Mouse (Mus musculus): ENCODE results near the gene Epop.
A peak's percentile ranks its signal among the peaks of the same experiment; 100 is the strongest.
"Not testable (repeated sequence)": the region's sequence is repeated elsewhere in the genome, so short reads cannot be mapped to it uniquely, and the experiment has no call there.

Epop gene

DNA sequence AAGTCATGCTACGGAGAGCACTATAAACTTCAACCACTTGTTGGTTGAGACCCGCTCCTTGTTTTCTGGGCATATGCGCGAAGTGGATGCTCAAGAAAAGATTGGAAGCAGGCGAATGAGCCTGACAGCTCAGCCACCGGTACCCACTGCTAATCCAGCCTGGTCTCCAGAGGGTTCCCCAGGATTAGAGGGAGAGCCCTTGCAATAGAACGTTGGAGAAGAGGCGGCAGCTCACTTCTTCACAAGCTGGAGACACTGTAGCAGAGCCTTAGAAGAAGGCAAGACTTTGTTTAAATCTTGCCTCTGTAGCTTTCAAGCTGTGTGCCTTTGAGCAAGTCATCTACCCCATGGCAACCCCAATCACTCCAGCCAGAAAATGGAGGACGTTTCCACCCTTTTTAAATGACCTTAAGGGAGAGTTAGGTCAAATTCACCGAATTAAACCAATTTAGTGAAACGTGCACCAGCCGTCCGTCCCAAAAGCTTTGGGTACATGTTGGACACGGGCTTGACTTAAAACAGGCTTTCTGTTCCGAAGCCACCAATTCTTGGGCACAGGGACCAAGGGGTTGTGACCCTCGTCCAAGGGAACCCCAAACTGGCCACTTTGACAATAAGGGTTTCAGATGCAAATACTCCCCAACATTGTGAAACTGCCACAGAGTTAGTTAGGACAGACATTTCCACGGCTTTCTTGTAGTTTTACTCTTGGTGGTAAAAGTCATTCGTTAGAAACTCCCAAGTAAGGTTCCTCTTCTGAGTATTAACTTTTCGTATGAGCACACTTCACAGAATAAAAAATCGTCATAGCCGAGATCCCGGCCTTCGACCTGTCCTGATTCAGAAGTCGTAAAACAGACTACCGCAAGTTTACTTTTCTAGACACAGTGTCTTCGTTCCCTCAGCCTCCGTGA is 31.5 kb upstream of the Epop start:
- DNase-seq (ENCODE audit: low read depth): no peak

DNA sequence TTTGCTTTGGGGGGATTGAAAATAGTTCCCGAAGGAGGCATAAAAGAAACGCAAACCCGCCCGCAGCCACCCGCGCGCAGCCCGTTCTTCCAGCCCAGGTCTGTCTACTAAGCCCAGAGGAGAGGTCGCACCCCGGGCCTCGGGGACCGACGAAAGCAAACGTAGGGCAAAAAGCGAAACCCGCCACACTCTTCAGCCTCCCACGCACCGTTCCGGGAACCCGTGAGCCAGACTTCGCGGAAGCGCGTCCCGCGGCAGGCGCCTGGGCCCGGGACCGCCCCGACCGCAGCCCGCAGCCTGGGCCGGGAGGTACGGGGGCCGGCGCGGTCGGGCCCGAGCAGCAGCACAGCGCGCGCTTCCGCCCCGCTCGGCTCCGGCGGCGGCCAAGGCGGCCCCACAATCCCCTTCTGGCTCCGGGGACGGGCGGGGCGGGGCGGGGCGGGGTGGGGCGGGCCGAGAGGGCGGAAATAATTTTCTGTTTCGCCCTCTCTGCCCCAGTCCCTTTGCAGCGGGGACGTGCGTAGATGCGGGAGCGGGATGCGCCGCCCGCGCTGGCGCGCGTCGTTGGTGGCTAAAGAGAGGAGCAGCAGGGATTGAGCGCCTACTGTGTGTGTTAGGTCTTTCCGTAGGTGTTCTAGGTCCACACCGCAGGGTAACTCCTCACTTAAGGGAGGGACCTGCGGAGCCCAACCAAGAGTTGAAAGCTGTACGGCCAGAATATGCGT is 30.6 kb upstream of the Epop start:
- peak; percentile 92 for DNase-seq (ENCODE audit: low read depth)

DNA sequence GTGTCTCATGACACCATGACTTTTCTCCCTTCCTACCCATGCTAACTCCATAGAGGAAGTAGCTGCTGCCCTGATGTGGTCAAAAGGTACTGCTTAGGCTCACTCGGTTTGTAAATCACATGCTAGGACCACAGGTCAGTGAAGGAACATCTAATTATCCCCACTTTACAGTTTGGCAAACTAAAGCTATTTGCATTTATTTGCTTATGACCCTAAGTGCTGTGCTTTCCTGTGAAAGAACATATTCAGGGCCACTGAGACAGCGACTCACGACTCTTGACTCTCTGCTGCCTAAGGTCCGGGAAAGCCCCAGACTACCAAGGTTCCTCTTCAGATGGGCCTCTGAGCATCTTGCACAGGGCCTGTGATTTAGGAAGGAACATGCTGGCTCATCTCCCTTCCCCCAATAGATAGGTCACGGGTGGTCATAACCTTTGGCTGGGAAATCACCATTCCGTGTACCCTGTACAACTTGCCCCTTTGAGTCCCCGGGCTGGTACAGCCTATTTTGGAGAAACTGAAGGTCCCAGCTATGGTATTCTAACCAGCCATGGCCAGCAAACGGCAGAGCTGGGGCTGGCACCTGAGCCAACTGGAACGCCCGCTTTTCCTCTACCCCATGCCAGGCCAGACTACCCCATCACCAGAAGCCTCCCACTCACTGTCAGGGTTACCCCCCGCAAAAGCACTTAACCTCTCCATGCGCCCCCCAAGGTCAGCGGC is 29.9 kb upstream of the Epop start:
- peak; percentile 90 for DNase-seq (ENCODE audit: low read depth)

DNA sequence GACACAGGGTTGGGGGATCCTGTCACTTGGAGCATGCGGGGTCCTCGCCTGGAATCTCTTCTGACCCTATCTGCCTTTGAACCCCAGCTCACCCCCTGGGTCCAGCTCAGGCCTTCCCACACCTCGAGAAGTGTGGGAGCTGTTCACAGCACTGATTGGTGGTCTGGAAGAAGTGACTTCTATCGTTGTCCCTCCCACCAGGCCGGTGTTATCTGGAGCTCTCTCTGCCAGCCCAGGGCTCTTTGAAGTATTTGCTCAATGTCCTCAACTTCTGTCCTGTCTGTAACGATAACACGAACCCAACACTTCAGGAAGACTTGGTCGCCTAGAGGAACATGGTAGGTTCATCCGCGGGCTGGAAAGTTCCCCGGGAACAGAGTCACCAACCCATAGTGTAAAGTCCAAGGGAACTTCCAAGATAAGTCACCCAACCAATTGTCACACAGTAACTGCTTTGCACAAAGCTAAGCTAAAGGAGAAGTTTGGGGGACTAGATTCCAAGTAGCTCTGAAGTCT is 29.3 kb upstream of the Epop start:
- DNase-seq (ENCODE audit: low read depth): no peak

DNA sequence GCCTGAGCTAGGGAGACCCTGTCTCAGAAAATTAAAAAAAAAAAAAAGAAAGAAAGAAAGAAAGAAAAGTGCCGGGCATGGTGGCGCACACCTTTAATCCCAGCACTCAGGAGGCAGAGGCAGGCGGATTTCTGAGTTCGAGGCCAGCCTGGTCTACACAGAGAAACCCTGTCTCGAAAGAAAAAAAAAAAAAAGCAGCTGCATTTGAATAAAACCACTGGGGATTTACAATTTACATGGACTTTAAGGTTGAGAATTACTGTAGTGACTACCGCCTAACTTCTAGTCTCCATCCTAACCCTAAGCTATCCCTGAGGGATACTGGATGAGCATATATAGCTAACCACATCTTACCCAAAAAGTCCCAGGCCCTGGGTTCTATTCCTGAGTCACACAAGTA is 28.5 kb upstream of the Epop start:
- DNase-seq (ENCODE audit: low read depth): not testable (repeated sequence)

DNA sequence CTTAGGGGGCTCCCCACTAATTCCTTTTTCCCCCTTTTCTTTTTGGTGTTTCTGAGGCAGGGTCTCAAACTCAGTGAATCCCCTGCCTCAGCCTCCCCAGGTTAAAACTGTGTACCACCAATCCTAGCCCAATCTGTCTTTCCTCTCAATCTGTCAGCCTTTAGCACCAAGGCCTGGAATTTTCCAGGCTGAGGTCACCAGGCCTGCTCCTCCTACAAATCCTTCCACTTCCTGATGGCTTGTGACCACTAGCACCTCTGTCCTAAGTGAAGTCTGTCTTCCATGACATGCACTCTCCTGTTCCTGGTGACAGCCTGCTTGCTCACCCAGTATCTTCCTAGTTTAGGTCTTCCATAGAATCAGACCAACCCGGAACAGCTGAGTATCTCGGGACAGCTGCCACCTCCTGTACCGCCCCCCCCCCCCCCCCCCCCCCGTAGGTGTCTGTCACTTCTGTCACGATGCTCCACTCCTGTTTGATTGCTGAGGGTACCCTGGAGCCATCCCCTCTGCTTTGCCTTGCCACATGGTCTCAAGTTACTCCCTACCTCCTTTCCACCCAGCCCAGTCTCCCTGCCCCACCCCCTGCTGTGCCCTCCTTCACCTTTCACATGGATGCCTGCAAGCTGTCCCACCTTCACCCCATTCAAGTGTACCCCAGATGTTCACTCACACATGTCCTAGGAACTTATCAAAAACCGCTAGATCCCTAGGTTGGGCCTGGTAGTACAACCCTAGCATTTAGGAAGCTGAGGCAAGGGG is 27.9 kb upstream of the Epop start:
- no peak for DNase-seq (ENCODE audit: low read depth)

DNA sequence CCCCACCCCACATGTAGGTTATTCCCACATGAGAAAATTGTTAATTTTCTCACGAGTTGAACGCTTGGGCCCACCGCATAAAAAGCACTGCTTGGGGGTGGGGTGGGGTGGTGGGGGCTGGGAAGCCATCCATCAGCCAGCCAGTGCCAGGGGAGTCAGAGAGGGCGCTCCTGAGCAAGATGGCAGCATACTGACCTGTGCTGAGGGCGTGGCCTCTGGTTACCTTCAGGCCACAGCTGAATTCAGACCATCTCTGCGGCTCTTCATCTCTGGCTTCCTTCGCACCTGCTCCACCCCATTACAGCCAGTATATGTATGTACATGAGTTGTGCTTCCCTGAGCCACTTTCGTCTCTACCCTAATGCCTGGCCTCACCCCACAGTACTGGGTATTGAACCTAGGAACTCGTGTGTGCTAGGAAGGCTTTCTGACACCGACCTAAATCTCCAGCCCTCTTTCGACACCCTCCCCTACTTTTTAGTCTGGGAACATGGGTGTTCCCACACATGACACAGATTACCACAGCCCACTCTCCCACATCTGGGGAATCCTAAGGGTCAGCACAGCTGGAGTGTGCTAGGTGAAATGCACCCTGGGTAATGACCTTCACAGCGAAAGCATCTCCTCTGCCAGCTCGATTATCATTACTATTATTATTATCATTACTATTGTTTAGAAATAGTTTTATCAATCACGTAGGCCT is 26.9 kb upstream of the Epop start:
- no peak for DNase-seq (ENCODE audit: low read depth)

DNA sequence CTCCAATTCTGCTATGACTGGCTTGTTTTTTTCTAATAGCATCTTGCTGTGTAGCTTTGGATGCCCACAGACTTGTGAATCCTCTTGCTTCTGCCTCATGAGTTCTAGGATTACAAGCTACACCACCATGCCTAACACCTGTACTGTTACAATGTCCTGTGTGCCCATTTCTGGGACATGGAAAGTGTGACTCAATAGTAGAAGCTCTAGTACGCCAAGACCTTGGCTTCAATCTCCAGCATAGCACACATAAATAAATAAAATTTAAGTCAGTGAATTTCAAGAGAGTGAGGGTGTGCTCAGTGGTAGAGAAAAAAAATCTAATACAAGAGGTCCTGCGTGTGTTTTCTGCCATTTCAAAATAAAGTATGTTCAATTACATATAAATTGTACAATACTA is 24.7 kb upstream of the Epop start:
- no peak for DNase-seq (ENCODE audit: low read depth)

DNA sequence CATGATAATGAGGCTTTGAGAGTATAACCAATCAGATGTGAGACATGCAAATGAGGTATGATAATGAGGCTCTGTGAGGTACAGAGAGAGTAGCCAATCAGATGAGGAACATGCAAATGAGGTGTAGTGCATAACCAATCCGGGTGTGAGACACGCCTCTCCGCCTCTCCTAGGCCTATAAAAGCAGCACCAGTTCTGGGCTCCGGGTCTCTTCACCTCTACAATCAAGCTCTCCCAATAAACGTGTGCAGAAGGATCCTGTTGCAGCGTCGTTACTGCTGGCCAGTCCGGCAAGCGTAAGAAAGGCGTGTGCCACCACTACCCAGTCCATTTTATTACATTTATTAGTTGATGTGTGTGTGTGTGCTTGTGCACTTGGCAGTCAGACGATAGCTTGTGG is 23.9 kb upstream of the Epop start:
- DNase-seq (ENCODE audit: low read depth): not testable (repeated sequence)

DNA sequence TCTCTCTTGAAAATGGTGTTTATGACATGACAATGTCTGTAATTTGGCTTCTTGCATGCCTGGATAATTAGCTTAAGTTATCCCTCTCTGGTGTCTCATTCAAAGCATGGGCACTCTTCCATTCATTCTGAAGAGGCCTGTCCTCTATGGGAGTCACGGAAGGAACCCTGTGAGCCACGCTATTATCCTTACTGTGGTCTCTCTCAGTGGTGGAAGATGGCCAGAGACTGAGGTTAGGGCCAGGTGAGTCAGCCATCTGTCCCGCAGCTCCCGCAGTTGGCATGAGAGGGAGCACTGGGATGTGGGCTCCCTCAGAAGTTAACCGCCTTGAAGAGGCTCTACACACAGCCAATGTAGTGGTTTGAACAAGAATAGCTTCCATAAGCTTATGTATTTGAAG is 20.8 kb upstream of the Epop start:
- DNase-seq (ENCODE audit: low read depth): no peak

DNA sequence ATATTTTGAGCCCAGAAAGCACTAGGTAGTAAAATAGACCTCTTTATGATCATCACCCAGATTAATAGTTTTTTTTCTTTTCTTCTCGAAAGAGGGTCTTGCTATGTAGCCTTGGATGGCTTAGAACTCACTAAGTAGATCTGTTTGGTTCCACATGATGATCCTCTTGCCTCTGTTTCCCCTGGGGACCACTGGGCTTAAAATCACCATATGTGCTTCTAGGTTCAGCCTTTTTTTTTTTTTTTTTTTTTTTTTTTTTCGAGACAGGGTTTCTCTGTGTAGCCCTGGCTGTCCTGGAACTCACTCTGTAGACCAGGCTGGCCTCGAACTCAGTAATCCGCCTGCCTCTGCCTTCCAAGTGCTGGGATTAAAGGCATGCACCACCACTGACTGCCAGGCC is 19.0 kb upstream of the Epop start:
- DNase-seq (ENCODE audit: low read depth): not testable (repeated sequence)

DNA sequence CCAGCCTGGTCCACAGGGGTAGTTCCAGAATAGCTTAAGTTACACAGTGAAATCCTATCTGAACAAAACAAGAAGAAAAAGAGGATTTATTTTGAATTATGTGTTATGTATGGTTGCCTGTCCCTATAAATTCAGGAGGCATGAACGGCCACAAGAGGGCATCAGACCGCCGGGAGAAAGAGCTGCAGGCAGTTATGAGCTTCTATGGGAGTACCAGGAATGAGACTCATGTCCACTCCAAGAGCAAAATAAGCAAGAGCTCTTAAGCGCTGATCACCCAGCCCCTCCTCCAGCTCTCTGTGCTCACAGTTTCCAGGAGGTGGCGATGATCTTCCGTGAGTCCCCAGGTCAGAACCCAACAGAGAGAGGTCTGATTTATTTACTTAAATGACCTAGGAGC is 15.3 kb upstream of the Epop start:
- peak; percentile 84 for DNase-seq (ENCODE audit: low read depth)

DNA sequence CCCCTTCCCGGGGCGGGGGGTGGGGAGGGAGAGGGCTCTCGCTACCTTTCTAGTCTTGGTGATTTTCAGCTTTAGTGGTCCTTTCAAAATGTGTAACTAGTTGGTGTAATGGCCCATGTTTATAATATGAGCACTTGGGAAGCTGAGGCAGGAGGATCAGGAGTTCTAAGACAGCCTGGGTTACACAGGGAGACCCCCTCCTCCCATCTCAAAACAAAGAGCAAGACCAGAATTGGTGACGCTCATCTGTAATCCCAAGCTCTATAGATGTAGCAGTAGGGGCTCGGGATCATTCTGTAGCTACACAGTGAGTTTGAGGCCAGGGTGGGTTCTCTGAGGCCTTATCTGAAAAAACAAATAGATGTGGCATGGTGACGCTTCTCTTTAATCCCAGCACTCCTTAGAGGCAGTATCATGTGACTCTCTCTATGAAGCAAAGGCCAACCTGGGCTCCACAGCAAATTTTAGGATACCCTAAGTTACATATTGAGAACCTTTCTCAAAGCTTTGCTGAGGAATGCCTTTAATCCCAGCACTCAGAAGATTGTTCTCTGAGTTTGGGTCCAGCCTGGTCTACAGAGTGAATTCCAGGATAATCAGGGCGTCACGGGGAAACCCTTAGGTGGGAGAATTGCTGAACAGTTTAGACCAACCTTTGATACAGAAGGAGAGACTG is 14.0 kb upstream of the Epop start:
- no peak for DNase-seq (ENCODE audit: low read depth)

DNA sequence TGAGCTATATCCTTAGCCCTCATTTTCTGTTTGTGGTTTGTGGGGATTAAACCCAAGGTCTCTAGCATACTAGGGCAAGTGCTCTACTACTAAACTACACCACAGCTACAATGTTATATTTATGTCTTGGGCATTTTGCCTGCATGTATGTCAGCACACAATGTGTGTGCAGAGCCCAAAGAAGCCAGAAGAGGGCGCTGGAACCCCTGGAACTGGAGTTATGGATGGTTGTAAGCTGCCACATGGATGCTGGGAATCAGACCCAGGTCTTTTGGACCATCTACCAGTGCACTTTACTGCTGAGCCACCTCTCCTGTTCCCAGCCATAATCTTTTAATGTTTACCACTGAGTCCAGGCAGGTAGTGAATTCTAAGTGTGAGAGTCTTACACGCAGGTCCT is 13.2 kb upstream of the Epop start:
- peak; percentile 48 for DNase-seq (ENCODE audit: low read depth)

DNA sequence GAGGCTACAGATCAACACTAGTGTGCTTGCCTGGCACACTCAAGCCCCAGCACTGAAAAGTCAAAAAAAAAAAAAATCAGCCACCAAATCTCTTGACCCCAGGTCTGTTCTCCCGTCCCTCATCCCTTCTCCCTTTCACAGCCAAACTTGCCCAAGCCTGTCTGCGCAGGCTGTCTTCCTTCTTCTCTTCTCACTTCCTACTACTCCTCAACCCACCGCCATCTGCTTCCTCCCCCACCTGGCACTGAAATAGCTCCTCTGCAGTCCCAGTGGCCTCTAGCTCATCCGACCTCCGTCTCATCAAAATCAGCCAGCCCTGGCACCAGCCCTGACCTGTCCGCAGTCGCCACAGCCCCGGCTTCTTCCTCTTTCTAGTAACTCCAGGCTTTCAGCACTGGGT is 12.2 kb upstream of the Epop start:
- no peak for DNase-seq (ENCODE audit: low read depth)

DNA sequence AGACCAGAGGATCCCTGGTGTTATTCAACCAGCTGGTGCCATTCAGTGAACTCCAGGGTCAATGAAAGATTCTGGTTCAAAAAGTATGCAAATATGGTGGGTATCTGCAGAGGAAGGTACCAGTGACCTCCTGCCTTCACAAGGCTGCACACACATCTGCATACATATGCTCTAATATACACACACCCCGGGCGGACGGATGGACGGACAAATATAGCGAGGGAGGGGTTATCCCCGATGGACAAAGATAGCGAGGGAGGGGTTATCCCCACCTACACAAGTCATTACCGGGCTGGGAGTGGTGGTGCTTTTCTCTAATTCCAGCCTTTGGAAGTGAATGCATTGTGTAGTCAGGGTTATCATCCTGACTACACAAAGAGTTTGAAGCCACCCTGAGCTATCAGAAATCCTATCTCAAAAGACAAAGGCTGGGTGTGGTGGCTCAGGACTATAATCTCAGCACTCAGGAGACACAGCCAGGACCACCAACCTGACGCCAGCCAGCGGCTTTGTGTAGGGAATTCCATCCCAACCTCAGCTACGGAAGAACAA is 6.0 kb upstream of the Epop start:
- DNase-seq (ENCODE audit: low read depth): no peak

DNA sequence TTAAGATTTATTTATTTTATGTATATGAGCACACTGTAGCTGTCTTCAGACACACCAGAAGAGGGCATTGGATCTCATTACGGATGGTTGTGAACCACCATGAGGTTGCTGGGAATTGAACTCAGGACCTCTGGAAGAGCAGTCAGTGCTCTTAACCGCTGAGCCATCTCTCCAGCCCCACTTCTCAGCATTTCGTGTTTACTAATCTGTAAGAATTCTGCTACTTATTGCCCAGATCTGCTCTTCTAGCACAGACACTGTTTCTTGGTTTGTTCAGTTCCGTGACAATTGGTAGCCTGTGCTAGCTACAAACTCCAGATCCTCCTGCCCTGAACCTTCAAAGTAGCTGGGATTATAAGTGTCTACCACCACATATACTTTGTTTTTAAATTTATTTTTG is 2.9 kb upstream of the Epop start:
- not testable (repeated sequence) for DNase-seq (ENCODE audit: low read depth)

DNA sequence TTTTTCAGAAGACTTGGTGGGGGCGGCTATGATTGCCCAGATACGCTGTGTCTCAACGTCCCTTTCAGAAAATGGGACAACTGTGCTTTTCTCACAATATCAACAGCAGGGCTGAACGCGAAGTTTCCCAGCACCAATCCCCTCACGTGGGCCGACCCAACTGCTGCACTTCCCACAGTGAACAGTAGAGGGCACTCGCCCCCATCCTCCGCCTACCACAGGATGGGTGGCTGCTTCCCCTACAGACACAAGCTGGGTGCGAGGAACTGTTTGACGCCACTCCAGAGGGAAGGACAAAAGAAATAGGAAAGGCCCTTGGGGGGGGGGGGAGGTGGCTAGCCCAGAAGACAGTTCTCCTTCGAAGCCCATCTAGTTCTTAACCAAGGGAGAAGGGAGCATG is 2.4 kb upstream of the Epop start:
- peak; percentile 91 for DNase-seq (ENCODE audit: low read depth)

DNA sequence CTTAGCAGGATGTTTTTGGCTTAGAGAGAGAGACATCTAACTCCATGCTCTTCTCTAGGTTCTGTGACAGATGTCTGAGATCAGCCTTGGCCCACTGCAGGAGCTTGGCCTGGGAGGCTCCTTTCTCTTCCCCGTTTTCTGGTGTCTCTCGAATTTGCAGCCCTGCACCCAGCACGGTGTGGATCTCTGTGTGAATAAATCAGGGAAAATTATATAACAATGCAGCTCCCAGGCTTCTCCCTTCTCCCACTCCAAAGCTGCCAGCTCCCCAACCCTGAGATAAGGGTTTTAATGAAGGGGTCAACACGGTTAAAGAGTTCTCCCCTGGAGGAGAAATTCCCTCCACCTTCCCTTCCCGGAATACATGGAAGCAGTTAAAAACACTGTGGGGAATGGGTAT is 2.0 kb upstream of the Epop start:
- no peak for DNase-seq (ENCODE audit: low read depth)

DNA sequence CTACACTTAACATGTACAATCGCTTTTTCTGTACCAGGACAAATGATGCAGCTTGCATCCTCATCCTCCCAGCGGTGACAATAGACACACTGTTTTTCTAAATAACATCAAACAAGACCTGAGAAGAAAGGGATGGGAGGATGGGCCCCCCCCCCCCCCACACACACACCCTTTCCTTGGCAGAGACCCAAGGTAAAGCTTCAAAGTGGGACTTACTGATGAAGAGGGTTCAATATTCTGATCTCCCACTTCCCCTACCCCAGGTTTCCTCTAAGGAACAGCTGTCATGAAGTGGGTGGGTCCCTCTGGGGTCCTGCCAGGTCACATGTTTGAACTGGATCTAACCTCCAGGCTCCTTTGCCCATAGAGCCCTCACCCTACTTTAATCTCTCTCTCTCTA is 1.5 kb upstream of the Epop start:
- no peak for DNase-seq (ENCODE audit: low read depth)
